Mouse (Mus musculus): Measurements from ENCODE around the gene Olfr1278. TPM values are rescaled to one million over a fixed set of nuclear protein-coding genes. Genes with fewer than 3 reads are reported as not detected.
"Not testable (repeated sequence)": the region's sequence is repeated elsewhere in the genome, so short reads cannot be mapped to it uniquely, and the experiment has no call there.

Gene Olfr1278
- polyA plus RNA-seq (2015; fragmentation: Nextera tagmentation; extraction: Ambion mirVana) = not detected in 2 replicates

DNA sequence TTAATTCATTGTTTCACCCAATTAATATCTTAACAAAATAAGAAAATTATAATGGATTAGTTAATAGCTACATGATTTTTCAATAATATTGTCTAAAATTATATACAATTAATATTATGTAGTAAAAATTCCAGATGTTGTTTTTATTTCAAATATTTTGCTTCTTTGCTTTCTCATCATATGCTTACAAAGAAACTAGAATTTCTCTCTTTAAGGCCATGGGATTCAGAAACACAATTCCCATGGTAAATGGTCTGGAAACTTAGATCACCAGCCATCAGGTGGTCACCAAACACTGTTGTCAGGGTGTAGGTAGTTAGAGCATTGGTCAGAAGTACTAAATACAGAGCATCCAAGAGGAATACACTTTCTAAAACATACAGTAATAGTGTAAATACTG lies at the start of gene Olfr1278:
Gene Olfr1278, plus strand, starts transcription at position 301 of the 400 bp plus-strand sequence.
- no peaks in the 10 kb centered on the region for H3K36me3 ChIP-seq (replicated peaks)
- no peak within 1 kb of the TSS for H3K4me2 ChIP-seq
- no peaks in the 10 kb centered on the region for H3K4me1 ChIP-seq
- no peak within 1 kb of the TSS for H3K27ac ChIP-seq
- no peak within 1 kb of the TSS for H3K9ac ChIP-seq
- H3K4me3 ChIP-seq = no peak within 1 kb of the TSS
- ATAC-seq (replicated peaks) = no peak
- H3K27me3 ChIP-seq (replicated peaks) = no peaks in the 10 kb centered on the region
- no peaks in the 10 kb centered on the region for H3K9me3 ChIP-seq

DNA sequence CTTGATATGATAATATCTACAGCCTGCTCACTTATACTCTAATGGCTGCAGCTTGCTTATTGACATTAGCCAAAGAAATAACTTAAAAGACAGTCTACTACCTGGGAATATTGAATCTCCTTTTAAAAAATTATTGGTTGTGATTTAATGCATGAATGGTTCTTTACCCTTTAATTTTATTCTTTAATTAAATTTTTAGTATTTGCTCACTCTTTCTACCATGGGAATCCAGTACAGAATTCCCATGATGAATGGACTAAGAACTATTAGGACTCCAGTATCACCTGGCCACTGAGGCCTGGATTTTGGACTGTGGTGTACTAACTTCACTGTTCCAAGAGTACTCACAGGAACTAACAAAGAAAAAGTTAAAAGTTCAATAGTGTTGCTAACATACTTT lies 35.7 kb upstream of the Olfr1278 start, which contains the start of gene Olfr1276:
Gene Olfr1276, plus strand, starts transcription at position 301 of the 400 bp plus-strand sequence.
- H3K27ac ChIP-seq = no peak within 1 kb of the TSS

DNA sequence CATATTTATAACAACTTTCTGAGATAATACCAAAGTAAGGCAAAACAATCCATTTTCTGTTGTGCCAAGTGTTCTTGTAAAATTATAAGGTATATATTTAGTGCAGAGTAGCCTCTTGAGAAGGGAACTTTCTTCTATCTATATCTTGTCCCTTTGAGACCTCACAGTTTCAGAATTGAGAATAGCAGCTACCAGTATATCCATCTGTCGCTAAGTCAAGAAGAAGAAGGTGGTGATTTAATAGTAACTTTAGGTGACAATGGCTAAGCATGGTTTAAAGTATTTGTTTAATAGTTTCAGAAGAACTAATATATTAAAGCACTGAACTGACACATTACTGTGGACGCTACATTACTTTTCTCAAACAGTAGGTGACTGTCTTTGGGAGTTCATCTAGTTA lies 15.9 kb upstream of the Olfr1278 start, which contains the start of gene Olfr1277:
Gene Olfr1277, minus strand, starts transcription at position 101 of the 400 bp plus-strand sequence.
- Histone ChIP-seq H3K4me2 (no peak within 1 kb of the TSS), H3K4me1 (no peaks in the 10 kb centered on the region), H3K27me3 (replicated peaks) (no peaks in the 10 kb centered on the region), H3K9me3 (no peaks in the 10 kb centered on the region), H3K9ac (no peak within 1 kb of the TSS), H3K36me3 (replicated peaks) (no peaks in the 10 kb centered on the region), H3K4me3 (no peak within 1 kb of the TSS), H3K27ac (no peak within 1 kb of the TSS)
- 85% methylated on average over 2 of the region's 2 CpGs for WGBS
- ATAC-seq (replicated peaks) = no peak

More for the DNA sequence above, 35.7 kb upstream of the Olfr1278 start, which contains the start of gene Olfr1276:
- Histone ChIP-seq H3K9ac (no peak within 1 kb of the TSS), H3K4me2 (no peak within 1 kb of the TSS), H3K36me3 (replicated peaks) (no peaks in the 10 kb centered on the region), H3K4me1 (no peaks in the 10 kb centered on the region), H3K9me3 (no peaks in the 10 kb centered on the region), H3K27me3 (replicated peaks) (no peaks in the 10 kb centered on the region), H3K4me3 (no peak within 1 kb of the TSS)
- ATAC-seq (replicated peaks) = no peak

DNA sequence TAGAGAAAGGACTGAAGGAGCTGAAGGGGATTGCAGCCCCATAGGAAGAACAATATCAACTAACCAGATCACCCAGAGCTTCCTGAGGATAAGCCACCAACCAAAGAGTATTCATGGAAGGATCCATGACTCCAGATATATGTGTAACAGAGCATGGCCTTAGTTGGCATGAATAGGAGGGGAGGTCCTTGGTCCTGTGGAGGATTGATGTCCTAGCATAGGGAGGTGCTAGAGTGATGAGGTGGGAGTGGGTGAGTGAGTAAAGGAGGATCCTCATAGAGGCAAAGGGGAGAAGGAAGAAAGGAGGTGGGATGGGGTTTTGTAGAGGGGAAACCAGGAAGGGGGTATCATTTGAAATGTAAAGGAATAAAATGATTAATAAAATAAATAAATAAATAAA lies 8.6 kb downstream of the Olfr1278 start:
- Histone ChIP-seq H3K9me3 (no peaks in the 10 kb centered on the region), H3K27me3 (replicated peaks) (no peaks in the 10 kb centered on the region), H3K36me3 (replicated peaks) (no peaks in the 10 kb centered on the region), H3K4me1 (no peaks in the 10 kb centered on the region), H3K9ac (no peak overlapping the region), H3K4me2 (no peak overlapping the region), H3K4me3 (no peak overlapping the region), H3K27ac (no peak overlapping the region)
- no peak for ATAC-seq (replicated peaks)

DNA sequence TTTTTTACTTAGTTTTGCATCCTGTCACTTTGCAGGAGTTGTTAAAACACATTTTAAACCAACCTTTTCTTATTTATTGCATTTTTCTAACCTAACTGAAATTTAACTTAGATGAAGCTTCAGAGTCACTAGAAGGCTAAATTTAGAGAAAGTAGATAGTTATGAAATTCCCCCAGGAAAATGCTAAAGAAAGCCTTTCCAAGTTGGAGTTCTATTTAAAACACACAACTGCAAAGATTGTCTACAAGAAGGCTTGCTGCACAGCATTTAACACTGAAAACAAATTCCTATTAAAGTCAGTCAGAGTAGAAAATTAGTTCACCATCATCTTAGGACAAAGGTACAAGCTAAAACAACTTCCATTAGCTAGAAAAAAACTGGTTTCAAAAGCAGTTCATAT lies 10.4 kb downstream of the Olfr1278 start, which contains the start of gene Olfr1279:
Gene Olfr1279, plus strand, starts transcription at position 262 of the 400 bp plus-strand sequence.
- H3K4me2 ChIP-seq = no peak within 1 kb of the TSS
- H3K4me1 ChIP-seq = no peaks in the 10 kb centered on the region
- no peak for ATAC-seq (replicated peaks)
- no peak within 1 kb of the TSS for H3K27ac ChIP-seq
- no peak within 1 kb of the TSS for H3K4me3 ChIP-seq
- H3K27me3 ChIP-seq (replicated peaks) = no peaks in the 10 kb centered on the region
- H3K9ac ChIP-seq = no peak within 1 kb of the TSS
- H3K36me3 ChIP-seq (replicated peaks) = no peaks in the 10 kb centered on the region
- H3K9me3 ChIP-seq = no peaks in the 10 kb centered on the region

DNA sequence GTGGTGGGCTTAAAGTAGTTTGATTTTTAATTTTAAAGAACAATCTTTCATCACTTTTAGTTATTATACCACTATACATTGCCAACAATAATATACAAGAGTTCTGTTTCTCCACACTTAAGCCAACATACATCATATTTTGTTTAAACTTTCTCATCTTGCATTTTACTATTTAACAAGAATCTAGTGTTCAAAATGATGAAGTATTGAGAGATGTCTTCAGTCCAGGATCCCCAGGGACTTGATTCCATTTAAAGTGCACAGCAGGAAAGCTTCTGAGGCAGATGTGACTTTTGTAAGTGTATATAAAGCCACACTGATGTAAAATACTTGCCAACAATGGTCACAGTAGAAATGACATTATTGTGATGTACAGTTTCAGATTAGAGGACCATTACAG lies 23.8 kb downstream of the Olfr1278 start, which contains the start of gene Olfr1280:
Gene Olfr1280, plus strand, starts transcription at position 301 of the 400 bp plus-strand sequence.
- Histone ChIP-seq H3K4me2 (no peak within 1 kb of the TSS), H3K9me3 (no peaks in the 10 kb centered on the region), H3K27ac (no peak within 1 kb of the TSS), H3K4me3 (no peak within 1 kb of the TSS), H3K36me3 (replicated peaks) (no peaks in the 10 kb centered on the region), H3K4me1 (no peaks in the 10 kb centered on the region), H3K27me3 (replicated peaks) (no peaks in the 10 kb centered on the region), H3K9ac (no peak within 1 kb of the TSS)
- no peak for ATAC-seq (replicated peaks)

DNA sequence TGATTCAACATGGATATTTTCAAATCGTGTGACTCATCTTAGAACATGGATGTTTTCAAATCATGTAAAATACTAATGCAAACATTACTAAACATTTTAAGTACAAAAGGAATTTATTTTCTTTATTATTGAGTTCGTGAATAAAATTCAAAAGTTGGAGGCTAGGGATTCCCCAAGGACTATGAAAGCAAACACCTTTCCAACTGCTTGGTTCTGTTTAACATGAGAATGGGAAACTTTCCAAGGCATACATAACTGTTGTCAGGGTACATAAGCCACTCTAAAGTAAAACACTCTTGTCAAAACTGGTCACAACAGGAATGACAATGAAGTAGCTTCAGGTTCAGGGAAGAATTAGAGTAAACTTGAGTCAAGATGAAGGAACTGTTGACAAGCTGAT lies 36.3 kb downstream of the Olfr1278 start, which contains the start of gene Olfr1281:
Gene Olfr1281, plus strand, starts transcription at position 301 of the 400 bp plus-strand sequence.
- no peak for ATAC-seq (replicated peaks)
- H3K27ac ChIP-seq = no peak within 1 kb of the TSS
- WGBS = 75% methylated on average over 2 of the region's 2 CpGs
- H3K9me3 ChIP-seq = no peaks in the 10 kb centered on the region
- H3K27me3 ChIP-seq (replicated peaks) = no peaks in the 10 kb centered on the region
- H3K4me1 ChIP-seq = no peaks in the 10 kb centered on the region
- no peak within 1 kb of the TSS for H3K9ac ChIP-seq
- no peak within 1 kb of the TSS for H3K4me3 ChIP-seq
- H3K4me2 ChIP-seq = no peak within 1 kb of the TSS
- H3K36me3 ChIP-seq (replicated peaks) = no peaks in the 10 kb centered on the region

DNA sequence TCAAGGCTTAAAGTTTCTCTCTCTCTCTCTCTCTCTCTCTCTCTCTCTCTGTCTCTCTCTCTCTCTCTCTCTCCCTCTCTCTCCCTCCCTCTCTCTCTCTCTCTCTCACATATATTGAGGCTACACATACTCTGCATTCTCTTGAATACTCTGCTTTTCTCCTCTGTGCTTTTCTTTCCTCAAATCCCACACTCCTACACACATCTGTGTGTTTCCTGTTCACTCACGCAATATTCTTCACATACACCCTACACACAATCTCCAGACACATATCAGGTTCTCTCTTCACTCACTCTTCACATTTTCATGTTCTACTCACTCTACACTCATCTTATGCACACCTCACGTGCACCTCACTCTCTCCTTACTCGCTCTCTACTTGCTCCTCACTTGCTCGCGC lies 43.8 kb downstream of the Olfr1278 start:
- not testable (repeated sequence) for H3K27me3 ChIP-seq (replicated peaks); H3K4me3 ChIP-seq; ATAC-seq (replicated peaks); H3K9me3 ChIP-seq; H3K4me2 ChIP-seq; H3K9ac ChIP-seq; H3K4me1 ChIP-seq; H3K36me3 ChIP-seq (replicated peaks); H3K27ac ChIP-seq
- 92% methylated on average over 5 of the region's 5 CpGs for WGBS

DNA sequence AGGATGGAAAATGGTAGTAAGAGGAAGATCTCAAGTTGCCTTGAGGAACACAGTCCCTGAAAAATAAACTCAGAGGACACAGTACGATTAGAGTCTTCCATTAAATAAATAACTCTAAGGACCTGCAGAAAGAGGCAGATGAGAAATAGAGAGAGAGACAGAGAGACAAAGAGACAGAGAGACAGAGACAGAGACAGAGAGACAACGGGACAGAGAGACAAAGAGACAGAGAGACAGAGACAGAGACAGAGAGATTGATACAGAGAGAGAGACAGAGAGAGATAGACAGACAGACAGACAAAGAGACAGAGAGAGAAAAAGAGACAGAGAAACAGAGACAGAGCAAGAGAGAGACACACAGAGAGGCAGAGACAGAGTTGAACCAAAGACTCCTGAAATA lies 46.0 kb downstream of the Olfr1278 start, which contains the start of gene Olfr1282:
Gene Olfr1282, minus strand, starts transcription at position 101 of the 400 bp plus-strand sequence.
- no peaks in the 10 kb centered on the region for H3K9me3 ChIP-seq
- no peak within 1 kb of the TSS for H3K9ac ChIP-seq
- no peak within 1 kb of the TSS for H3K4me3 ChIP-seq
- no peaks in the 10 kb centered on the region for H3K36me3 ChIP-seq (replicated peaks)
- no peak for ATAC-seq (replicated peaks)
- H3K4me2 ChIP-seq = no peak within 1 kb of the TSS
- 85% methylated on average over 2 of the region's 2 CpGs for WGBS
- no peaks in the 10 kb centered on the region for H3K4me1 ChIP-seq
- H3K27me3 ChIP-seq (replicated peaks) = no peaks in the 10 kb centered on the region
- H3K27ac ChIP-seq = no peak within 1 kb of the TSS

Other genes with a start within 250 kb of the Olfr1278 start
- gene Gm13941, start 184.2 kb upstream of the Olfr1278 start, polyA plus RNA-seq (2015; fragmentation: Nextera tagmentation; extraction: Ambion mirVana) = not detected in 2 replicates
- gene Gm15130, start 137.2 kb upstream of the Olfr1278 start, polyA plus RNA-seq (2015; fragmentation: Nextera tagmentation; extraction: Ambion mirVana) = not detected in 2 replicates
- not detected in 2 replicates for gene 4930430A15Rik, start 60.5 kb upstream of the Olfr1278 start, polyA plus RNA-seq (2015; fragmentation: Nextera tagmentation; extraction: Ambion mirVana)
- gene Olfr1275, start 54.9 kb upstream of the Olfr1278 start, polyA plus RNA-seq (2015; fragmentation: Nextera tagmentation; extraction: Ambion mirVana) = not detected in 2 replicates
- not detected in 2 replicates for gene Olfr1276, start 35.6 kb upstream of the Olfr1278 start, polyA plus RNA-seq (2015; fragmentation: Nextera tagmentation; extraction: Ambion mirVana)
- gene Olfr1277, start 16.0 kb upstream of the Olfr1278 start, polyA plus RNA-seq (2015; fragmentation: Nextera tagmentation; extraction: Ambion mirVana) = not detected in 2 replicates
- not detected in 2 replicates for gene Olfr1279, start 10.5 kb downstream of the Olfr1278 start, polyA plus RNA-seq (2015; fragmentation: Nextera tagmentation; extraction: Ambion mirVana)
- gene Olfr1280, start 23.9 kb downstream of the Olfr1278 start, polyA plus RNA-seq (2015; fragmentation: Nextera tagmentation; extraction: Ambion mirVana) = not detected in 2 replicates
- gene Olfr1281, start 36.4 kb downstream of the Olfr1278 start, polyA plus RNA-seq (2015; fragmentation: Nextera tagmentation; extraction: Ambion mirVana) = not detected in 2 replicates
- gene Olfr1282, start 45.9 kb downstream of the Olfr1278 start, polyA plus RNA-seq (2015; fragmentation: Nextera tagmentation; extraction: Ambion mirVana) = not detected in 2 replicates
- gene Olfr1283, start 76.7 kb downstream of the Olfr1278 start, polyA plus RNA-seq (2015; fragmentation: Nextera tagmentation; extraction: Ambion mirVana) = not detected in 2 replicates
- not detected in 2 replicates for gene Olfr1284, start 85.4 kb downstream of the Olfr1278 start, polyA plus RNA-seq (2015; fragmentation: Nextera tagmentation; extraction: Ambion mirVana)
- gene Olfr1286, start 133.0 kb downstream of the Olfr1278 start, polyA plus RNA-seq (2015; fragmentation: Nextera tagmentation; extraction: Ambion mirVana) = not detected in 2 replicates
- not detected in 2 replicates for gene Olfr1287, start 159.0 kb downstream of the Olfr1278 start, polyA plus RNA-seq (2015; fragmentation: Nextera tagmentation; extraction: Ambion mirVana)
- not detected in 2 replicates for gene Olfr1288, start 184.0 kb downstream of the Olfr1278 start, polyA plus RNA-seq (2015; fragmentation: Nextera tagmentation; extraction: Ambion mirVana)
- gene Olfr1289, start 190.7 kb downstream of the Olfr1278 start, polyA plus RNA-seq (2015; fragmentation: Nextera tagmentation; extraction: Ambion mirVana) = not detected in 2 replicates
- gene Olfr1290, start 203.7 kb downstream of the Olfr1278 start, polyA plus RNA-seq (2015; fragmentation: Nextera tagmentation; extraction: Ambion mirVana) = not detected in 2 replicates
- not detected in 2 replicates for gene Olfr1291-ps1, start 207.0 kb downstream of the Olfr1278 start, polyA plus RNA-seq (2015; fragmentation: Nextera tagmentation; extraction: Ambion mirVana)
- not detected in 2 replicates for gene Olfr1293-ps, start 235.1 kb downstream of the Olfr1278 start, polyA plus RNA-seq (2015; fragmentation: Nextera tagmentation; extraction: Ambion mirVana)